Mouse (Mus musculus) small intestine, adult 2 months (tissue): Measurements from ENCODE around the gene Ckap2l.

Experiments used
- CTCF ChIP-seq: fragments of 200-500 bp; IDR thresholded peaks from 2 replicates; pipeline ENCODE4 v1.5.1; 2012; ENCODE audit warnings: low read depth, mild to moderate bottlenecking, control low read depth, inconsistent platforms, low read length, moderate library complexity, mixed read lengths; ENCODE audit not compliant: insufficient replicate concordance, insufficient read length; ENCODE audit errors: extremely low read depth
- POLR2A ChIP-seq: fragments of 200-500 bp; IDR thresholded peaks from 2 replicates; pipeline ENCODE4 v1.6.1; 2012; ENCODE audit warnings: low read depth, mild to moderate bottlenecking, control low read depth, inconsistent platforms, low read length, moderate library complexity

DNA sequence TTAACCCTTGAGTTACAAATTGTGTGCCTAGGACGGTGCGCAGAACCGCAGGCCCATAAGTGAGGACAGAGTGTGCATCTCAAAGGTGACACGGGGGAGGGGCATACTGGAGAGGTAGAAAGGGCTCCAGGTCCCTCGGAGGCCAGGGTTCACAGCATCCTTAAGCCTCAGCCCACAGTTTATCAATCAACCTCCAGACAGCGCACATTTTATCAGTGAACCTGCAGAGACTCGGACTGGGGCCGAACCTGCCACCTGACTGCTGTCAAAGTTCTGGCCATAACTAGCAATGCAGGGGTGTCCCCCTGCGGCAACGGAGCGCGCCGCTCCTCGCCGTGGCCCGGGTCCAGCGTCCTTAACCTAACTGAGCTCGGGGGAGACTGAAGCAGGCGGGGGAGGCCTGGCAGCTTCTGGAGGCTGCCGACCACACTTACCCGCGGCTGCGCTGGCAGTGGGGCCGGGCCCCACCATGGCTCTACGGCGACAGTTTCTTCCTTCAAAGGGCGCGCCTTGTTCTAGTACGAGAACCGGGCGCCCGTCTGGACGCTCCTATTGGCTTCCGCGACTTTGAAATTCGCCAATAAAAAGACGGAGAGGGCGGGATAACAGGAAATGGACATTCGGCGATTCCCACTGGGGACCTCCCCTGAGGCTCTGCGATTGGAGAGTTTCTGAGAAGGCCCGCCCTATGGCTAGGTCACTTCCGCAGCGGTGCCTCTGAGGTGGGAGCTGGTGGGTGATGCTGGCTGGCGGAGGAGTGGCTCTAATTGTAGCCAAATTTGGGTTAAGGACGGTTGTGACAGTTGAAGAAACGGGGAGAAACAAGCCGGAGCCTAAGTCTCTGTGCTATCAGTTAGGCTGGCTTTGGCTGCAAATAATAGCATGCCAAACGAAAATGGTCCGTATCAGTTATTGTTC is at the start of gene Ckap2l:
- TF ChIP-seq POLR2A (peak; percentile 45), CTCF (no peak)
